Mouse (Mus musculus): ENCODE measurements at regions not wholly inside any gene's neighbourhood (a gene's known extent, or its start where the extent isn't known, plus 50 kb on each side); places are given as distances from the start of the nearest gene placed in this dataset.

GRCm38 (mm10) chr2:10307376-10307775 is 62.9 kb upstream of the Sfmbt2 start:
- TF ChIP-seq CTCF (IDR thresholded peaks at IDR 0.05; ENCODE audit: borderline replicate concordance, extremely low read depth, insufficient read depth, insufficient read length) (no peak), POLR2A (IDR thresholded peaks at IDR 0.05; ENCODE audit: borderline replicate concordance, extremely low read depth, insufficient read depth, insufficient read length, poor library complexity, severe bottlenecking) (no peak)
- DNase-seq (ENCODE audit: low read depth), result no peak

- TF ChIP-seq POLR2A (IDR thresholded peaks at IDR 0.05; ENCODE audit: borderline replicate concordance, extremely low read depth, insufficient read depth, insufficient read length, poor library complexity, severe bottlenecking) (no peak), CTCF (IDR thresholded peaks at IDR 0.05; ENCODE audit: borderline replicate concordance, extremely low read depth, insufficient read depth, insufficient read length) (no peak)
- no peak for DNase-seq (ENCODE audit: low read depth)
These were observed 60.7 kb upstream of the Sfmbt2 start for GRCm38 (mm10) chr2:10309656-10310055.

- TF ChIP-seq POLR2A (IDR thresholded peaks at IDR 0.05; ENCODE audit: borderline replicate concordance, extremely low read depth, insufficient read depth, insufficient read length, poor library complexity, severe bottlenecking) (no peak), CTCF (IDR thresholded peaks at IDR 0.05; ENCODE audit: borderline replicate concordance, extremely low read depth, insufficient read depth, insufficient read length) (peak; percentile 4; the same call in 1 of the 2 replicates)
- DNase-seq (ENCODE audit: low read depth), result no peak
These were observed 58.6 kb upstream of the Sfmbt2 start for GRCm38 (mm10) chr2:10311719-10312118.

GRCm38 (mm10) chr2:10312398-10312797 is 57.9 kb upstream of the Sfmbt2 start:
- DNase-seq (ENCODE audit: low read depth), result peak; percentile 55
- TF ChIP-seq CTCF (IDR thresholded peaks at IDR 0.05; ENCODE audit: borderline replicate concordance, extremely low read depth, insufficient read depth, insufficient read length) (no peak), POLR2A (IDR thresholded peaks at IDR 0.05; ENCODE audit: borderline replicate concordance, extremely low read depth, insufficient read depth, insufficient read length, poor library complexity, severe bottlenecking) (no peak)

GRCm38 (mm10) chr2:10314251-10315243 is 55.8 kb upstream of the Sfmbt2 start:
- DNase-seq (ENCODE audit: low read depth), result no peak
- TF ChIP-seq POLR2A (IDR thresholded peaks at IDR 0.05; ENCODE audit: borderline replicate concordance, extremely low read depth, insufficient read depth, insufficient read length, poor library complexity, severe bottlenecking) (no peak), CTCF (IDR thresholded peaks at IDR 0.05; ENCODE audit: borderline replicate concordance, extremely low read depth, insufficient read depth, insufficient read length) (no peak)

GRCm38 (mm10) chr2:10316347-10316746 is 54.0 kb upstream of the Sfmbt2 start:
- DNase-seq (ENCODE audit: low read depth), result no peak
- TF ChIP-seq CTCF (IDR thresholded peaks at IDR 0.05; ENCODE audit: borderline replicate concordance, extremely low read depth, insufficient read depth, insufficient read length), result no peak
- TF ChIP-seq POLR2A (IDR thresholded peaks at IDR 0.05; ENCODE audit: borderline replicate concordance, extremely low read depth, insufficient read depth, insufficient read length, poor library complexity, severe bottlenecking), result no peak

GRCm38 (mm10) chr2:10318166-10318768 is 52.0 kb upstream of the Sfmbt2 start:
- no peak for TF ChIP-seq CTCF (IDR thresholded peaks at IDR 0.05; ENCODE audit: borderline replicate concordance, extremely low read depth, insufficient read depth, insufficient read length)
- no peak for TF ChIP-seq POLR2A (IDR thresholded peaks at IDR 0.05; ENCODE audit: borderline replicate concordance, extremely low read depth, insufficient read depth, insufficient read length, poor library complexity, severe bottlenecking)
- DNase-seq (ENCODE audit: low read depth), result no peak

All from brain, embryonic 14.5 days (tissue).